Mouse (Mus musculus) midbrain, embryonic 14.5 days (tissue): ENCODE measurements around the gene Gm379. TPM values are rescaled to one million over a fixed set of nuclear protein-coding genes. Genes with fewer than 3 reads are reported as not detected.

ENCODE experiments used
- ATAC-seq: fragments of 200-750 bp; cut with Nextera tagmentation; 2 replicates; pipeline ENCODE4 v1.8.0; 2017; ENCODE audit warnings: moderate number of reproducible peaks, moderate library complexity; ENCODE audit not compliant: low FRiP score, low TSS enrichment
- DNase-seq: peaks from one replicate; pipeline ENCODE4 v3.0.0-alpha.2; 2015
- H3K27ac ChIP-seq: fragments of 300-500 bp; sonication (generic); replicated peaks from 2 replicates; pipeline ENCODE4 v1.5.1; 2014; ENCODE audit warnings: mild to moderate bottlenecking, low read depth, low read length, moderate library complexity
- H3K27me3 ChIP-seq: fragments of 300-500 bp; sonication (generic); 2 replicates; pipeline ENCODE4 v1.6.1; 2014; ENCODE audit warnings: low read length, control low read depth, mixed read lengths; ENCODE audit not compliant: control insufficient read depth, insufficient read depth
- H3K36me3 ChIP-seq: fragments of 300-500 bp; sonication (generic); 2 replicates; pipeline ENCODE4 v1.6.1; 2014; ENCODE audit warnings: low read length, control low read depth; ENCODE audit not compliant: control insufficient read depth, insufficient read depth
- H3K4me1 ChIP-seq: fragments of 300-500 bp; sonication (generic); 2 replicates; pipeline ENCODE4 v1.6.1; 2014; ENCODE audit warnings: mild to moderate bottlenecking, antibody characterized with exemption, low read length, control low read depth; ENCODE audit not compliant: control insufficient read depth, insufficient read depth
- H3K4me2 ChIP-seq: fragments of 300-500 bp; sonication (generic); 2 replicates; pipeline ENCODE4 v1.6.1; 2014; ENCODE audit warnings: mild to moderate bottlenecking, low read length, moderate library complexity
- H3K4me3 ChIP-seq: fragments of 300-500 bp; sonication (generic); replicated peaks from 2 replicates; pipeline ENCODE4 v1.5.1; 2014; ENCODE audit warnings: low read depth, low read length
- H3K9ac ChIP-seq: fragments of 300-500 bp; sonication (generic); replicated peaks from 2 replicates; pipeline ENCODE4 v1.6.1; 2014; ENCODE audit warnings: mild to moderate bottlenecking, low read length, moderate library complexity
- H3K9me3 ChIP-seq: fragments of 300-500 bp; sonication (generic); 2 replicates; pipeline ENCODE4 v1.6.1; 2016; ENCODE audit warnings: low read length, control low read depth, mixed read lengths; ENCODE audit not compliant: control insufficient read depth
- WGBS: fragments of 180-500 bp; shearing (Covaris S2); extraction: QIAGEN DNeasy Blood & Tissue Kit; methylation state at CpG from one replicate; pipeline ENCODE4 v1.1.7; 2014; 5-methylcytosine and 5-hydroxymethylcytosine counted together
- polyA plus RNA-seq: library from polyadenylated mRNA; unstranded; fragments of >200 nt; fragmentation: Nextera tagmentation; extraction: Ambion mirVana; gene quantifications from 2 replicates; pipeline ENCODE4 v1.2.1, GENCODE M21; 2014

Gene Gm379
- polyA plus RNA-seq: not detected in 2 replicates

DNA sequence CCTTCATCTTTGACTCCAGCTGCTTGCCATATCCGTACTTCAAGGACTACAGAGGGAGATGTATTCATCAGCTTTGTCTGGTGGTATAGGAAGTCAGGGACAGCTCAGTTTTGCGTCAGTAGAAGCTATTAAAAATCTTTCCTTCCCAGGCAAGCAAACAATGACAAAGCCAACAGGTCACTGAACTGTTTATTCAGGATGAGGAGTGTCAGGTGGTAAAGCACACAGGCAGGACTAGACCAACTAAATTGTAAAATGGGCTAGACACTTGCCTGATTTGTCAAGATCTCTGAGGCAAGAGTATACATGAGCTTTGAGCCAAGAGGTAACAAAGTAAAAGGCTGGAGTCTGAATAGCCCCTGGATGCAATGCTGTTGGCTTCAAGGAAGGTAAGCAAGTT is at the start of gene Gm379:
Gene Gm379 (minus strand): TSS at position 7 of the 400 bp plus-strand sequence.
- Histone ChIP-seq H3K36me3 (no peaks in the 10 kb centered on the region), H3K9ac (no peak within 1 kb of the TSS), H3K4me2 (no peak within 1 kb of the TSS), H3K27me3 (no peaks in the 10 kb centered on the region), H3K27ac (no peak within 1 kb of the TSS), H3K9me3 (no peaks in the 10 kb centered on the region), H3K4me1 (no peaks in the 10 kb centered on the region), H3K4me3 (no peak within 1 kb of the TSS)
- no peak for DNase-seq
- no peak for ATAC-seq
- WGBS: 67% methylated on average over 2 of the region's 2 CpGs

DNA sequence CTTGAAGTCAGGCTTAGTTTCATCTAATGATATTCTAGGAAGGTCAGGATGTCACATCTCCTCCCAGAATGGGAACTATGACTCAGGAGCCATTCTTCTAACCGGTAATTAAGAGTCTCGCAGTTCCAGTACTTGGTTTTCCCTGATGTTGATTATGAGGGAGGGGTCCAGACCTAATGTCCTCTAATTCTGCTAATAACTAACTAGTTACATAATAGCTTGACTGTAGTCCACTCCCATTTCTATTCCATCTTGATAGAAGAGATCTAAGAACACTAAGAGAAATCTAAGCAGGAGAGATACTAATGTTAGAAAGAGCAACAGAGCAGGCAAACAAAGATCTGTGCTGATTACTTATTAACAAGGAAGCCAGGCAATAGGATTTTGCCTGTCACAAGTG is 39.6 kb upstream of the Gm379 start:
- H3K4me3 ChIP-seq: no peak overlapping the region
- H3K9ac ChIP-seq: no peak overlapping the region
- no peaks in the 10 kb centered on the region for H3K4me1 ChIP-seq
- no peak overlapping the region for H3K27ac ChIP-seq
- no peak for DNase-seq
- H3K27me3 ChIP-seq: no peaks in the 10 kb centered on the region
- WGBS: 74% methylated on average over 2 of the region's 2 CpGs
- ATAC-seq: no peak
- H3K4me2 ChIP-seq: no peak overlapping the region
- no peaks in the 10 kb centered on the region for H3K36me3 ChIP-seq
- H3K9me3 ChIP-seq: no peaks in the 10 kb centered on the region

DNA sequence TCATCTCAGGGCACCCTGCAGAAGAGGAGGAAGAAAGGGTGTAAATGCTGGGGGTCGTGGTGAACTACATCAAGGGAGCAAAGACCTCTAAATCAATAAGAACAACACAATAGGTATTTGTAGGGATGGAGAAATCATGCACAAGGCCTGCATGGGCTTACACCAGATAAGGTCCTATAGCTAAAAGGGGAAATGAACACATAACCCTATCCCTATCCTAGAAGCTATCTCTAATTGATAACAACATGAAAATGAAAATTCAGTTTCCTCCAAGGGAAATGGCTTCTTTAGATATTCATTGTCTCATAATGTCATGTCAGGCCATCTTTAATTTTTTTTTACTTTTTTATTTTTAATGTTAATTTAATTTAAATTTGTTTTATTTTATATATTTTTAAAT is 4.2 kb upstream of the Gm379 start:
- Histone ChIP-seq H3K27me3 (no peaks in the 10 kb centered on the region), H3K9ac (no peak overlapping the region), H3K27ac (no peak overlapping the region), H3K4me1 (no peaks in the 10 kb centered on the region), H3K4me2 (no peak overlapping the region), H3K36me3 (no peaks in the 10 kb centered on the region), H3K9me3 (no peaks in the 10 kb centered on the region), H3K4me3 (no peak overlapping the region)
- no peak for DNase-seq
- WGBS: 41% methylated on average over 1 of the region's 1 CpGs
- no peak for ATAC-seq

DNA sequence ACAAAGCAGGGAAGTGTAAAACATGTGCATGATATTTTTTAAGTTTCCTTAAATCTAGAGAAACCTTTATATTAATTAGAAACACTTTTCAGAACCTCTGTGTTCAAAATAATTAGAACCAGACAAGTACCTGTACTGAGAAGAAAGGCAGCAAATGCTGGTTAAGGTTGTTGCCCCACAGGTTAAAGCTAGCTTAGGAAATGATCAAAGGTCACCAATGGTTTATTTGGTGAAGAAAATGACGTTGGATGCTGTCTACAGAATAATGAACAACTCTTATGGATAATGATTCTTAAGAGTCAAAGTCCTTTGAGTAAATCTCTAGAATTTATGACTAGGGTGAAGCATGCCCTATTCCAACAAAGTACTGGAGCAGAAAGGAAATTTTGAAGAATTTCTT is 42.7 kb downstream of the Gm379 start:
- Histone ChIP-seq H3K27me3 (no peaks in the 10 kb centered on the region), H3K4me3 (no peak overlapping the region), H3K4me2 (no peak overlapping the region), H3K9me3 (no peaks in the 10 kb centered on the region), H3K4me1 (no peaks in the 10 kb centered on the region), H3K9ac (no peak overlapping the region), H3K27ac (no peak overlapping the region), H3K36me3 (no peaks in the 10 kb centered on the region)
- no peak for DNase-seq
- whole genome bisulfite sequencing: 55% methylated on average over 1 of the region's 1 CpGs
- ATAC-seq: no peak

DNA sequence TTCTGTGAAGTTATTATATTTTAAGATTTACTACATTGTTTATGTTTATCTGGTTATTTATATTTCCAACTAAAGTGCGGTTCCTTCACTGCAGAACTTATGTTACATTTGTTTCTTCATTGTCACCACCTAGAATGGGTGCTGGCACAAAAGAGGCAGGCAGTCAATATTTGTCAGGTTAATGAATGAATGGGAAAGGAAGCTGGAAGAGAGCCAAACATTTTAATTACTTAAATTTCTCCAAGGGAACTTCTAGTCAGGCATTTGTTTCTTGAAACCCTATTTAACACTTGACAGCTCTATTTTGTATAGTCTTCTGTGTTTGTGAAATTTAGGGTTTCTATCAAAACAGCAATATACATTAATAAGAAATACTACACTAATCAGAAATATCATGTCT is 43.8 kb downstream of the Gm379 start:
- H3K27me3 ChIP-seq: no peaks in the 10 kb centered on the region
- 76% methylated on average over 1 of the region's 1 CpGs for WGBS
- H3K4me2 ChIP-seq: no peak overlapping the region
- H3K36me3 ChIP-seq: no peaks in the 10 kb centered on the region
- ATAC-seq (no peak), DNase-seq (peak; percentile 0)
- H3K4me3 ChIP-seq: no peak overlapping the region
- no peaks in the 10 kb centered on the region for H3K4me1 ChIP-seq
- H3K9ac ChIP-seq: no peak overlapping the region
- no peak overlapping the region for H3K27ac ChIP-seq
- no peaks in the 10 kb centered on the region for H3K9me3 ChIP-seq

Other genes with a start within 250 kb of the Gm379 start
- 4.6 and 5.9 TPM in 2 replicates for gene Brwd3, start 169.5 kb upstream of the Gm379 start, polyA plus RNA-seq